Mouse (Mus musculus): Measurements from ENCODE around the gene Ddb1.
"Not testable (repeated sequence)": the region's sequence is repeated elsewhere in the genome, so short reads cannot be mapped to it uniquely, and the experiment has no call there.

Ddb1 gene

DNA sequence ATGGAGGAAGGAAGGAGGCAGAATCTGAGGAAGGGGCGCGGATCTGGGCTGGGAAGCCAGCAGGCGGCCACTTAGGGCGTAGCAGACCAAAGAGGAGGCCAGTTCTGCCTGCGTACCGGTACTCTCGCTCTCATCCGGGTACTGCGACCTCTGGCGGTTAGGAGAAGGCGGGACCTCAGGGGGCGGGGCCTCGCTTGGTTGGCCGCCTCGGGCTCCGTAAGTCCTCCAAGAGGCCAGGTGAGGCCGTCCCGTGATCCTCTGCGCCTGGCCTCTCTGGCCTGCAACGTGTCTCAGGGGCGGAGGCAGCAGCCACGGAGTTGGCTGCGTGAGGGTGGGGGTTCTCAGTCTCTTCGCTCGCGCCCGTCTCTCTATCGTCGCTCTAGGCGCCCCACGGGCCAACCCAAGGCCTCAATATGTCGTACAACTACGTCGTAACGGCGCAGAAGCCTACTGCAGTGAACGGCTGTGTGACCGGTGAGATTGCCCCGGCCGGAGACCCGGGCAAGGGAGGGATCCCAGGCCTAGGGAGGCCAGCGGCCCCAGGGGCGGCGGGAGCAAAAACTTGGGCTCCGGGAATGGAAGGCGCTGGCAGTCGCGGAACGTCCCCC is at the start of gene Ddb1, which contains the start of gene Tkfc:
Gene Ddb1 (plus strand): TSS at position 35 of the 608 bp plus-strand sequence.
Gene Tkfc (minus strand): TSS at position 362 of the 608 bp plus-strand sequence.
- DNase-seq (ENCODE audit: low spot score), result peak; percentile 95

GRCm38 (mm10) chr19:10555624-10556510 is 49.3 kb upstream of the Ddb1 start, which contains the start of gene Tmem216:
Tmem216 (minus strand) TSS chr19:10556238.
- peak; percentile 37 for DNase-seq (ENCODE audit: low spot score)

DNA sequence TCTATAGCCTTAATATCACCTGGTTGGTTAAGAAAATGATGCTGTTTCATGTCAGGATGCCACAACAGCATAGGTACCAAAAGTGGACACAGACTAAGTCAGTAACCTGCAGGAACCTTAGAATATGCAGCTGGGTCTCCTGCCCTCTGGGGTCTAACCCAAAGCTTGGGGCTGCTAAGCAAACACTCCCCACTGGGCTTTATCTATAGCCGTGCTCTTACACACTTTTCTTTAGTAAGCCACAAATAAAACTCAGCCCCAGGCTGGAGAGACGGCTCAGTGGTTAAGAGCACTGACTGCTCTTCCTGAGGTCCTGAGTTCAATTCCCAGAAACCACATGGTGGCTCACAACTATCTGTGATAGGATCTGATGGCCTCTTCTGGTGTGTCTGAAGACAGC is 48.1 kb upstream of the Ddb1 start:
- DNase-seq (ENCODE audit: low spot score), result no peak

DNA sequence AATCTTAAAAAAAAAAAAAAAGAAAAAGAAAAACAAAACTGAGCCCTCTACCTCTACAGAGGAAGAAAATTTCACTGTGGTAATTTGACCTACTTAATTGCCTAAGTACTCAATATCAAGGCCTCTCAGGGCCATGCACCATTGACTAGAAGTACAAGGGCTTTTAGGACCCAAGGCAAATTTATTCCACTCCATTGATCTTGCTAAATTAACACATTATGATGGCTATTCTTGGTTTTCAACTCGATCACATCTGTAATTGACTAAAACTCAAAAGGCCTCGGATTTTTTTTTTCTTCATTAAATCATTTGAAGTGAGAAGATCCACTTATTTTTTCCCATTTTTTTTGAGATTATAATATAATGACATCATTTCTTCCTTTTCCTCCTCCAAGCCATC is 47.7 kb upstream of the Ddb1 start:
- DNase-seq (ENCODE audit: low spot score), result no peak

DNA sequence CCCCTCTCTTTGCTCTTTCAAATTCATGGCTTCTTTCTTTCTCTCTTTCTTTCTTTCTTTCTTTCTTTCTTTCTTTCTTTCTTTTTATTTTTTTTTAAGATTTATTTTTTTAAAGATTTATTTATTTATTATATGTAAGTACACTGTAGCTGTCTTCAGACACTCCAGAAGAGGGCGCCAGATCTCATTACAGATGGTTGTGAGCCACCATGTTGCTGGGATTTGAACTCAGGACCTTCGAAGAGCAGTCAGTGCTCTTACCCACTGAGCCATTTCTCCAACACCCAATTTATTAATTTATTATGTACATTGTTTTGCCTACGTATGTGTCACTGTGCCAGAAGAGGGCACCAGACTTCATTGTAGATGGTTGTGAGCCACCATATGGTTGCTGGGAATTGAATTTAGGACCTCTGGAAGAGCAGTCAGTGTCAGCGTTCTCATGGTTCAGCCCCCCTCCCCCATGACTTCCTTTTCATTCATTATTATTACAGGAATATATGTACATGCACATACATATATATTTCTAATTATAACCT is 47.2 kb upstream of the Ddb1 start:
- DNase-seq (ENCODE audit: low spot score), result not testable (repeated sequence)

GRCm38 (mm10) chr19:10560108-10560507 is 45.0 kb upstream of the Ddb1 start:
- no peak for DNase-seq (ENCODE audit: low spot score)

- no peak for DNase-seq (ENCODE audit: low spot score)
These were observed 43.4 kb upstream of the Ddb1 start for GRCm38 (mm10) chr19:10561558-10562314.

DNA sequence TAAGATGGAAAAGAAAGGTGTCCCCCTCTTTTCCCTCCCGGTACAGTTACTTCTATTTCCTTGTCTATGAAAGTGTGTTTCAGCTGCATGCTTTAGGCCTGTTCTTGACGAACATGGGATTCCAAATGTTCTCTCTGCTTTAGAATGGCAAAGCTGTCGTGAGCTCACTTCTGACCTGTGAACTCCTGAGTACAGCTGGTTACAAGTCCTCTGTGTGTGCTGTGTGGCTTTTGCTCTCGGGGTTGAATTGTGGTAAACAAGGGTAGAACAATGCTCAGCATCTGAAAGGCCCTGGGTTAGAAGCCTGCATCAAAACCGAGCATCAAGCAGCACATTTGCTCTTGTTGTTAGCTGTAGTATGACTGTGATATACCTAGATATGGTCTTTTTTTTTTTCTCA is 42.8 kb upstream of the Ddb1 start:
- DNase-seq (ENCODE audit: low spot score), result no peak

DNA sequence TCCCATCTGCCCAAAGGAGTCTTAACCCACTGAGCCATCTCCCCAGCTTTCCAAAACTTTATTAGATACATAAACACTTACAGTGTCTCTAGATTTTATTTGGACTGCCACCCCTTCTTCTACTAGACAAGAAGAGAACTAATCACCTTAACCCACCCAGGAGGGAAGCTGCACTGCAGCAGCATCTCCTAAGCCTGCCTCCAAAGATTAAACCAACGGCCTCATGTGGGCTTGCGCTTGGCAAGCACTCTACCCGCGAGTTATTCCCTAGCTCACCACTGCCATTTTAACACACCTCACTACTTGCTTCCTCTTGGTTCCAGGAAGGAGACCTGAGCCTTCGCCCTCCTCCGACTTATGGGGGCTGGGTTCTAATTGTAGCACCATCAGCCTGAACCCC is 40.8 kb upstream of the Ddb1 start:
- no peak for DNase-seq (ENCODE audit: low spot score)

DNA sequence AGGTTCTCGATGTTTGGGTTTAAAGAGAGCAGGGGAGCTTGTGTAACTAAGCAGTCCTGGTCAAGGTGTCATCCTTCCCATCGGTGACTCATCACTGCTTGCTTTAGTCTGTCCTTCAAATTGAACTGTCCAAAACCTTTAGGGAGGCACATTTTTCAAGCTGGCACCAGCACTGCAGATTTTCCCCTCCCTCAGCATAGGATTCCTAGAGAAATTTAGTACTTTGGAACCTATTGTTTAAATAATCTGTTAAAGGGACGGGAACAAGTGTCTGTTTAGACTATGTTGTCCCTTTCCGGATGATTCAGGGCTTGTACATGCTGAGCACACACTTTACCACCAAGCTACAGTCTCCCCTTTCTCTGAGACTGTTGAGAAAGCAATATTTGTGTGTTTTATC is 39.9 kb upstream of the Ddb1 start:
- no peak for DNase-seq (ENCODE audit: low spot score)

DNA sequence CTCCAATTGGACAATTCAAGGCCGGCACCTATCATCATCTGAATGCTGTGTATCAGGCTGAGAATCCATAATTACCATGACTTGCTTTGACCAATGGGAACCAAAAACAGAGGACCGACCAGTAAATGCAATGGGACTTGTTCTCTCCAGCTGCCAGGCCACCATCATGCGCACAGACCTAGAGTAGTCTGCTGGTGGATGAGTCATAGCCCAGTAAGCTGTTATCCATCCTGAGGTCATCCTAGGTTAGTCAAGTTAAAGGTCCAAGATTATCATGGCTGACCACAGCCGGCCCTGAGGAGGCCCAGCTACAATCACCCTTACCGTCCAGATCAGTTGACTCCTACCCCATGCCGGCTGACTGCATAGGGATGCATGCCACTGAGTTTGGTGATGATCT is 35.5 kb upstream of the Ddb1 start:
- no peak for DNase-seq (ENCODE audit: low spot score)

- DNase-seq (ENCODE audit: low spot score), result peak; percentile 62
These were observed 28.2 kb upstream of the Ddb1 start, which contains the start of the genes Cyb561a3 and Tmem138 for GRCm38 (mm10) chr19:10576690-10577561. Cyb561a3 (plus strand) TSS chr19:10577172. Tmem138 (minus strand) TSS chr19:10577362.

- no peak for DNase-seq (ENCODE audit: low spot score)
These were observed 25.0 kb upstream of the Ddb1 start for GRCm38 (mm10) chr19:10580102-10580501.

DNA sequence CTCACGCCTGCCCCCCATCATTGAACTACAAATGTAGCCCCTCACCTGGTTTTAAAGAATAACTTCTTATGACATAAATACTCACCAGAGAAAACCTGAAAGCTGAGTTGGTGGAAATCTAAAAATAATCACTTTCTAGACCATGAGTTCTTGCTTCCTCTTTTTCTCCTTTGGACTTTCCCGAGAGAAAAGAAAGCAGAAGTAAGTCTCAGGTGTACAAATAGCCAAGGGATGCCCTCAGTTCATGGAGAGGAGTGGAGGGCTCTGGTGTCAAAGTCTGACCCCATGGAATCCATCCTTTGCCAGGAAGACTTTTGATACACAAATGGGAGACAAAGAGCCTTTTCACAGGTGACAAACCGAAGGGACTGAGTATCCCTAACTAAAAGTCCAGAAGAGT is 24.4 kb upstream of the Ddb1 start:
- no peak for DNase-seq (ENCODE audit: low spot score)

GRCm38 (mm10) chr19:10581984-10582383 is 23.1 kb upstream of the Ddb1 start:
- DNase-seq (ENCODE audit: low spot score), result no peak

- DNase-seq (ENCODE audit: low spot score), result no peak
These were observed 21.5 kb upstream of the Ddb1 start for GRCm38 (mm10) chr19:10583550-10584146.

GRCm38 (mm10) chr19:10585112-10585511 is 20.0 kb upstream of the Ddb1 start:
- DNase-seq (ENCODE audit: low spot score), result no peak

- no peak for DNase-seq (ENCODE audit: low spot score)
These were observed 17.9 kb upstream of the Ddb1 start for GRCm38 (mm10) chr19:10587231-10587630.

DNA sequence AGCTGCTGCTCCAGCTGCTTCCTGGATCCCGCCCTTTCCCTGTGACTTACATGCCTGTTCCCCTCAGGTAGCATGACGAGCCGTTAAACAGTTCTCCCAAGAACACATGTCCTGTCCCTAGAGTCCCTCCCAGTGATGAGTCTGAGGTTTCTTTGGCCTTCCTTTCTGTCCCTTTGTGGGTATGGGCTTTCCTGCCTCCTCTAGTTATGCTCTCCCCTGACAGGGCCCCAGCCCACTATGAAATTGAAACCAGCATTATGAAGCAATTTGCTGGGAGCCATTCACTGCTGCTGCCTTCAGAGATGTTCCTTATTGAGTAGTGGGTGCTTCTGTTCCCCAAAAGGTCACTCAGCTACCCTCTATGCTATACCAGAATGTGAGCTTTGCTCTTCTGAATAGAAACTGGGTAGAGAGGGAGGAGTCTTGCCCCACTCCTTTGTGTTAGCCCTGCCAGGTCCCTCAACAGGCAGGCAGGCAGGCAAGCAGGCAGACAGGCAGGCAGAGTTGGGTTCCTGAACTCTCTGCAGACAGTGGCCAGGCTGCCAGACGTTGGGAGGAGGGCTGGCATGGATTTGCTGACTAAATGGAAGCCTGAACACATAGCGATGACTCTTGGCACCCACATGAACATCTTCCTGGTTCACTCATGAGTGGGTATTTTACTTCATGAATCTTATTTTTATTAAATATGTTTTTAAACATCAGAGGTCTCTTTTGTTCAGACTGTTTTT is 15.8 kb upstream of the Ddb1 start:
- no peak for DNase-seq (ENCODE audit: low spot score)

- DNase-seq (ENCODE audit: low spot score), result no peak
These were observed 14.8 kb upstream of the Ddb1 start for GRCm38 (mm10) chr19:10590301-10590700.
